Mouse (Mus musculus): ENCODE results near the gene Stox1.

- TF ChIP-seq POLR2A (IDR thresholded peaks at IDR 0.05; ENCODE audit: borderline replicate concordance, extremely low read depth, low read depth, low read length): peak; percentile 40; the same call in 1 of the 2 replicates
- TF ChIP-seq CTCF (IDR thresholded peaks at IDR 0.05; ENCODE audit: insufficient read depth, low read length): no peak
Observed at GRCm38 (mm10) chr10:62664963-62665590, 60.9 kb downstream of the Stox1 start.

Measured in lung, adult 2 months (tissue).